Mouse (Mus musculus) neural tube, embryonic 10.5 days (tissue): ENCODE results near the gene Ltb.

ENCODE experiments used
- DNase-seq: peaks from one replicate; pipeline ENCODE4 v3.0.0-alpha.2; 2017; ENCODE audit warnings: low spot score; ENCODE audit errors: extremely low spot score

Gene Ltb

GRCm38 (mm10) chr17:35191723-35192122, 2.5 kb upstream of the Ltb start:
- no peak for DNase-seq

GRCm38 (mm10) chr17:35192924-35193323, 1.3 kb upstream of the Ltb start:
- DNase-seq, result no peak

GRCm38 (mm10) chr17:35194844-35195630, 798 bp downstream of the Ltb start:
- DNase-seq, result no peak

GRCm38 (mm10) chr17:35195631-35196320, 1.5 kb downstream of the Ltb start:
- DNase-seq, result peak; percentile 83

GRCm38 (mm10) chr17:35196321-35196641, 2.0 kb downstream of the Ltb start:
- DNase-seq, result no peak

- no peak for DNase-seq
These were observed 2.9 kb downstream of the Ltb start for GRCm38 (mm10) chr17:35197126-35197525.

GRCm38 (mm10) chr17:35198029-35198428, 3.8 kb downstream of the Ltb start:
- no peak for DNase-seq

GRCm38 (mm10) chr17:35198946-35199345, 4.7 kb downstream of the Ltb start:
- DNase-seq, result no peak

GRCm38 (mm10) chr17:35200398-35200797, 6.2 kb downstream of the Ltb start:
- DNase-seq, result no peak

- no peak for DNase-seq
These were observed 6.9 kb downstream of the Ltb start for GRCm38 (mm10) chr17:35201128-35201527.

- DNase-seq, result no peak
These were observed 7.5 kb downstream of the Ltb start, which contains the start of gene Tnf for GRCm38 (mm10) chr17:35201787-35202186. Tnf (minus strand) TSS chr17:35202007.

GRCm38 (mm10) chr17:35202442-35202841, 8.2 kb downstream of the Ltb start:
- no peak for DNase-seq

- no peak for DNase-seq
These were observed 10.5 kb downstream of the Ltb start, which contains the start of gene Lta for GRCm38 (mm10) chr17:35204494-35205379. Lta (minus strand) TSS chr17:35205351.

GRCm38 (mm10) chr17:35205380-35205769, 11.1 kb downstream of the Ltb start:
- DNase-seq, result no peak

- no peak for DNase-seq
These were observed 15.7 kb downstream of the Ltb start for GRCm38 (mm10) chr17:35209785-35210535.

GRCm38 (mm10) chr17:35210593-35210992, 16.4 kb downstream of the Ltb start:
- no peak for DNase-seq

GRCm38 (mm10) chr17:35213071-35213470, 18.8 kb downstream of the Ltb start:
- no peak for DNase-seq

- DNase-seq, result no peak
These were observed 24.4 kb downstream of the Ltb start for GRCm38 (mm10) chr17:35218516-35219193.

- DNase-seq, result no peak
These were observed 25.4 kb downstream of the Ltb start for GRCm38 (mm10) chr17:35219601-35220041.

- DNase-seq, result no peak
These were observed 26.1 kb downstream of the Ltb start, which contains the start of gene Gm16181 for GRCm38 (mm10) chr17:35220156-35220952. Gm16181 (plus strand) TSS chr17:35220834.
